Mouse (Mus musculus): ENCODE measurements around the gene Prkce. TPM values are rescaled to one million over a fixed set of nuclear protein-coding genes. Genes with fewer than 3 reads are reported as not detected.

The Prkce gene
- polyA plus RNA-seq, 1 experiment: 3.3 TPM

- 86% methylated on average over 10 of the region's 10 CpGs for WGBS
- no peak for TF ChIP-seq CTCF (IDR thresholded peaks at IDR 0.05; ENCODE audit: extremely low read depth, insufficient read length, insufficient replicate concordance, low read depth, low read length)
- TF ChIP-seq POLR2A (IDR thresholded peaks at IDR 0.05; ENCODE audit: low read depth, low read length): no peak
- peaks cover 47% of the 10 kb centered on the region for H3K4me1 ChIP-seq (ENCODE audit: control insufficient read depth, insufficient read depth, insufficient read length, low read length)
- H3K27ac ChIP-seq (ENCODE audit: insufficient read depth, low read depth, low read length): no peak overlapping the region
- no peaks in the 10 kb centered on the region for H3K36me3 ChIP-seq (ENCODE audit: control insufficient read depth, insufficient read depth, low read length)
- no peak overlapping the region for H3K4me3 ChIP-seq (ENCODE audit: low read depth, low read length)
- no peaks in the 10 kb centered on the region for H3K27me3 ChIP-seq (ENCODE audit: control insufficient read depth, insufficient read depth, low read length)
These were observed 112.2 kb downstream of the Prkce start for GRCm38 (mm10) chr17:86279751-86280150.

GRCm38 (mm10) chr17:86283741-86284140, 116.2 kb downstream of the Prkce start:
- H3K27me3 ChIP-seq (ENCODE audit: control insufficient read depth, insufficient read depth, low read length): no peaks in the 10 kb centered on the region
- H3K4me3 ChIP-seq (ENCODE audit: low read depth, low read length): no peak overlapping the region
- no peaks in the 10 kb centered on the region for H3K36me3 ChIP-seq (ENCODE audit: control insufficient read depth, insufficient read depth, low read length)
- H3K27ac ChIP-seq (ENCODE audit: insufficient read depth, low read depth, low read length): peak overlapping the region; percentile 41
- no peak for TF ChIP-seq CTCF (IDR thresholded peaks at IDR 0.05; ENCODE audit: extremely low read depth, insufficient read length, insufficient replicate concordance, low read depth, low read length)
- no peak for TF ChIP-seq POLR2A (IDR thresholded peaks at IDR 0.05; ENCODE audit: low read depth, low read length)
- peaks cover 51% of the 10 kb centered on the region for H3K4me1 ChIP-seq (ENCODE audit: control insufficient read depth, insufficient read depth, insufficient read length, low read length)
- WGBS: 30% methylated on average over 5 of the region's 5 CpGs

DNA sequence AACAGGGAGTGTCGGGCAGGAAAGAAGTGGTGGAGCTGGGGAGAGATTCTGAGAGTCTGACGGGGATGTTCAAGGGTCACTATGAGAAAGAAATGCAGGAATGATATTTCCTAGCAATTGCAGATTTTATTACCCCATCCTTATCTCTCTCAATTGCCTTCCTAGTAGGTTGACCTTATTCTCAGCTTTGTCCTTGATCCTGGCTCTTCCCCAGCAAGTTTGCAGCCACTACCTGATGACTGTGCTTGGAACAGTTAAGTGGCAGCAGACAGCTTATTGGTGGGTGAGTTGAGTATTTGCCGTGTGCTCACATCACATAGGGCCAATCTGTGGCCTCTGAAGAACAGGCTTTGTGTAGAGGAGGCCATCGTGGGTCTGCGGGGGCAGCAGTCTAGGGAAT, 117.5 kb downstream of the Prkce start:
- Histone ChIP-seq H3K4me1 (ENCODE audit: control insufficient read depth, insufficient read depth, insufficient read length, low read length) (peaks cover 45% of the 10 kb centered on the region), H3K4me3 (ENCODE audit: low read depth, low read length) (no peak overlapping the region), H3K27ac (ENCODE audit: insufficient read depth, low read depth, low read length) (peak overlapping the region; percentile 81), H3K27me3 (ENCODE audit: control insufficient read depth, insufficient read depth, low read length) (no peaks in the 10 kb centered on the region), H3K36me3 (ENCODE audit: control insufficient read depth, insufficient read depth, low read length) (no peaks in the 10 kb centered on the region)
- WGBS: 31% methylated on average over 5 of the region's 5 CpGs
- no peak for TF ChIP-seq CTCF (IDR thresholded peaks at IDR 0.05; ENCODE audit: extremely low read depth, insufficient read length, insufficient replicate concordance, low read depth, low read length)
- no peak for TF ChIP-seq POLR2A (IDR thresholded peaks at IDR 0.05; ENCODE audit: low read depth, low read length)

DNA sequence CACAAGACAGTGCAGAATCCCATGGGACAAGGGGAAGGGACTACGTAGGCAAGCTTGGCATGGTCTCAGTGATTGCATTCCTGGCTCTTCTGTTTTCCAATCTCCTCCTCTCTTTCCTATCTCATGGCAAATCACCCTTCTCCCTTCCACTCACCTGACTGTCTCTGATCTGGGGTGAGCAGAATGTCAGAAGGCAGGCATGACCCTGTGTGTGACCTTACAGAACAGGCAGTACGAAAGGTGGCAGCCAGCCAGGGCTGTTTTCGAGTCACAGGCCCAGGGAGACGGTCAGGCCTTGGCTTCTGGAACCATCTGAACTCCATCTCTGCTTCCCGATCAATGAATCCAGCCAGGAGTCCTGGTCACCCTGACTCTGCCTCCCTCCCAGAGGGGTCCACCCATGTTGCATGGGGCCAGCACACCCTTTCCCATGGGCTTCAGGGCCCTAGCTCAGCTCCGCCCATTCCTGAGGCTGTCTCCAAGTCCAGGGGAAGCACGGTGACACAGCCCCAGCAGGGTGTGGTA, 119.2 kb downstream of the Prkce start:
- 28% methylated on average over 7 of the region's 7 CpGs for WGBS
- Histone ChIP-seq H3K4me3 (ENCODE audit: low read depth, low read length) (peak overlapping the region; percentile 3; the same call in 1 of the 2 replicates), H3K27ac (ENCODE audit: insufficient read depth, low read depth, low read length) (peak overlapping the region; percentile 81), H3K27me3 (ENCODE audit: control insufficient read depth, insufficient read depth, low read length) (no peaks in the 10 kb centered on the region), H3K4me1 (ENCODE audit: control insufficient read depth, insufficient read depth, insufficient read length, low read length) (peaks cover 44% of the 10 kb centered on the region), H3K36me3 (ENCODE audit: control insufficient read depth, insufficient read depth, low read length) (no peaks in the 10 kb centered on the region)
- TF ChIP-seq CTCF (IDR thresholded peaks at IDR 0.05; ENCODE audit: extremely low read depth, insufficient read length, insufficient replicate concordance, low read depth, low read length): no peak
- no peak for TF ChIP-seq POLR2A (IDR thresholded peaks at IDR 0.05; ENCODE audit: low read depth, low read length)

- Histone ChIP-seq H3K36me3 (ENCODE audit: control insufficient read depth, insufficient read depth, low read length) (no peaks in the 10 kb centered on the region), H3K27ac (ENCODE audit: insufficient read depth, low read depth, low read length) (no peak overlapping the region), H3K27me3 (ENCODE audit: control insufficient read depth, insufficient read depth, low read length) (no peaks in the 10 kb centered on the region), H3K4me1 (ENCODE audit: control insufficient read depth, insufficient read depth, insufficient read length, low read length) (peaks cover 4% of the 10 kb centered on the region), H3K4me3 (ENCODE audit: low read depth, low read length) (no peak overlapping the region)
- no peak for TF ChIP-seq POLR2A (IDR thresholded peaks at IDR 0.05; ENCODE audit: low read depth, low read length)
- WGBS: 75% methylated on average over 6 of the region's 6 CpGs
These were observed 125.1 kb downstream of the Prkce start for GRCm38 (mm10) chr17:86292711-86293110.

GRCm38 (mm10) chr17:86293247-86293744, 125.7 kb downstream of the Prkce start:
- Histone ChIP-seq H3K27ac (ENCODE audit: insufficient read depth, low read depth, low read length) (no peak overlapping the region), H3K4me1 (ENCODE audit: control insufficient read depth, insufficient read depth, insufficient read length, low read length) (no peaks in the 10 kb centered on the region; the same call in 1 of the 2 replicates)
- WGBS: 8% methylated on average over 10 of the region's 10 CpGs

GRCm38 (mm10) chr17:86299576-86299975, 132.0 kb downstream of the Prkce start:
- no peaks in the 10 kb centered on the region for H3K36me3 ChIP-seq (ENCODE audit: control insufficient read depth, insufficient read depth, low read length)
- no peak overlapping the region for H3K4me3 ChIP-seq (ENCODE audit: low read depth, low read length)
- peaks cover 4% of the 10 kb centered on the region; the same call in 1 of the 2 replicates for H3K4me1 ChIP-seq (ENCODE audit: control insufficient read depth, insufficient read depth, insufficient read length, low read length)
- H3K27ac ChIP-seq (ENCODE audit: insufficient read depth, low read depth, low read length): no peak overlapping the region
- no peak for TF ChIP-seq POLR2A (IDR thresholded peaks at IDR 0.05; ENCODE audit: low read depth, low read length)
- no peak for TF ChIP-seq CTCF (IDR thresholded peaks at IDR 0.05; ENCODE audit: extremely low read depth, insufficient read length, insufficient replicate concordance, low read depth, low read length)
- no peaks in the 10 kb centered on the region for H3K27me3 ChIP-seq (ENCODE audit: control insufficient read depth, insufficient read depth, low read length)
- 28% methylated on average over 3 of the region's 3 CpGs for WGBS

More at GRCm38 (mm10) chr17:86293247-86293744, 125.7 kb downstream of the Prkce start:
- TF ChIP-seq POLR2A (IDR thresholded peaks at IDR 0.05; ENCODE audit: low read depth, low read length): no peak
- TF ChIP-seq CTCF (IDR thresholded peaks at IDR 0.05; ENCODE audit: extremely low read depth, insufficient read length, insufficient replicate concordance, low read depth, low read length): peak; percentile 66; the same call in 1 of the 2 replicates
- Histone ChIP-seq H3K36me3 (ENCODE audit: control insufficient read depth, insufficient read depth, low read length) (no peaks in the 10 kb centered on the region), H3K4me3 (ENCODE audit: low read depth, low read length) (peak overlapping the region; percentile 48), H3K27me3 (ENCODE audit: control insufficient read depth, insufficient read depth, low read length) (no peaks in the 10 kb centered on the region)

Measured in small intestine, adult 2 months (tissue).